Mouse (Mus musculus) heart, postnatal 0 days (tissue): ENCODE data around the gene Slc25a18. TPM values are rescaled to one million over a fixed set of nuclear protein-coding genes. Genes with fewer than 3 reads are reported as not detected.
A peak's percentile ranks its signal among the peaks of the same experiment; 100 is the strongest.

Source experiments
- ATAC-seq: fragments of 200-750 bp; cut with Nextera tagmentation; 2 replicates; pipeline ENCODE4 v1.8.0; 2017; ENCODE audit warnings: low read depth, moderate number of reproducible peaks, moderate library complexity; ENCODE audit not compliant: insufficient read depth
- DNase-seq: peaks from one replicate; pipeline ENCODE4 v3.0.0-alpha.2; 2016; ENCODE audit warnings: low spot score
- H3K27ac ChIP-seq: fragments of 300-500 bp; sonication (generic); 2 replicates; pipeline ENCODE4 v1.5.1; 2014; ENCODE audit warnings: low read depth, mild to moderate bottlenecking
- H3K27me3 ChIP-seq: fragments of 300-500 bp; sonication (generic); 2 replicates; pipeline ENCODE4 v1.6.1; 2014; ENCODE audit warnings: low read length, mixed read lengths; ENCODE audit not compliant: control insufficient read depth, insufficient read depth
- H3K36me3 ChIP-seq: fragments of 300-500 bp; sonication (generic); replicated peaks from 2 replicates; pipeline ENCODE4 v1.6.1; 2014; ENCODE audit warnings: low read length, mixed read lengths; ENCODE audit not compliant: control insufficient read depth, insufficient read depth
- H3K4me1 ChIP-seq: fragments of 300-500 bp; sonication (generic); 2 replicates; pipeline ENCODE4 v1.6.1; 2014; ENCODE audit warnings: antibody characterized with exemption; ENCODE audit not compliant: control insufficient read depth, insufficient read depth
- H3K4me2 ChIP-seq: fragments of 300-500 bp; sonication (generic); 2 replicates; pipeline ENCODE4 v1.6.1; 2014; ENCODE audit warnings: low read depth, mild to moderate bottlenecking, low read length, moderate library complexity
- H3K4me3 ChIP-seq: fragments of 300-500 bp; sonication (generic); 2 replicates; pipeline ENCODE4 v1.5.1; 2014; ENCODE audit warnings: low read depth, low read length
- H3K9ac ChIP-seq: fragments of 300-500 bp; sonication (generic); replicated peaks from 2 replicates; pipeline ENCODE4 v1.6.1; 2014; ENCODE audit warnings: low read depth, low read length, mixed read lengths
- H3K9me3 ChIP-seq: fragments of 300-500 bp; sonication (generic); replicated peaks from 2 replicates; pipeline ENCODE4 v1.6.1; 2016; ENCODE audit warnings: low read length; ENCODE audit not compliant: control insufficient read depth
- CTCF ChIP-seq: IDR thresholded peaks from 2 replicates; pipeline ENCODE4 v1.5.1; 2016; ENCODE audit warnings: antibody characterized with exemption, control low read depth, low read depth
- EP300 ChIP-seq: IDR thresholded peaks from 2 replicates; pipeline ENCODE4 v1.6.1; 2016; ENCODE audit warnings: antibody characterized with exemption, low read depth
- WGBS: fragments of 180-500 bp; shearing (Covaris S2); extraction: QIAGEN DNeasy Blood & Tissue Kit; methylation state at CpG from one replicate; pipeline ENCODE4 v1.1.7; 2014; 5-methylcytosine and 5-hydroxymethylcytosine counted together
- polyA plus RNA-seq: library from polyadenylated mRNA; unstranded; fragments of >200 nt; fragmentation: Nextera tagmentation; extraction: Ambion mirVana; gene quantifications from 2 replicates; pipeline ENCODE4 v1.2.1, GENCODE M21; 2015
- total RNA-seq: library from RNA; depleted of rRNA; stranded (reverse); fragments of >200 nt; gene quantifications from 2 replicates; pipeline ENCODE4 v1.2.3, GENCODE M21; 2014; ENCODE audit warnings: low replicate concordance; rRNA removed

The Slc25a18 gene
- total RNA-seq = 0.31 TPM in 1 of 2 replicates, not detected in the other
- polyA plus RNA-seq = 0.26 and 0.58 TPM in 2 replicates

GRCm38 (mm10) chr6:120773149-120773628 lies at the start of gene Slc25a18:
Slc25a18 (plus strand) TSS chr6:120773578.
- Histone ChIP-seq H3K27ac (no peak within 1 kb of the TSS), H3K9ac (no peak within 1 kb of the TSS), H3K4me1 (no peaks in the 10 kb centered on the region), H3K36me3 (no peaks in the 10 kb centered on the region), H3K4me2 (no peak within 1 kb of the TSS), H3K27me3 (no peaks in the 10 kb centered on the region), H3K4me3 (no peak within 1 kb of the TSS), H3K9me3 (no peaks in the 10 kb centered on the region)
- TF ChIP-seq CTCF (no peak), EP300 (no peak)
- ATAC-seq (no peak), DNase-seq (no peak)
- 67% methylated on average over 5 of the region's 5 CpGs for WGBS

GRCm38 (mm10) chr6:120725986-120726385 lies 47.4 kb upstream of the Slc25a18 start:
- Histone ChIP-seq H3K27me3 (no peaks in the 10 kb centered on the region), H3K9ac (no peak overlapping the region), H3K4me1 (no peaks in the 10 kb centered on the region), H3K4me2 (no peak overlapping the region), H3K4me3 (no peak overlapping the region), H3K36me3 (no peaks in the 10 kb centered on the region), H3K9me3 (no peaks in the 10 kb centered on the region), H3K27ac (no peak overlapping the region)
- TF ChIP-seq EP300 = no peak
- TF ChIP-seq CTCF = no peak
- ATAC-seq = no peak
- WGBS = 10% methylated on average over 2 of the region's 2 CpGs
- DNase-seq = peak; percentile 17

DNA sequence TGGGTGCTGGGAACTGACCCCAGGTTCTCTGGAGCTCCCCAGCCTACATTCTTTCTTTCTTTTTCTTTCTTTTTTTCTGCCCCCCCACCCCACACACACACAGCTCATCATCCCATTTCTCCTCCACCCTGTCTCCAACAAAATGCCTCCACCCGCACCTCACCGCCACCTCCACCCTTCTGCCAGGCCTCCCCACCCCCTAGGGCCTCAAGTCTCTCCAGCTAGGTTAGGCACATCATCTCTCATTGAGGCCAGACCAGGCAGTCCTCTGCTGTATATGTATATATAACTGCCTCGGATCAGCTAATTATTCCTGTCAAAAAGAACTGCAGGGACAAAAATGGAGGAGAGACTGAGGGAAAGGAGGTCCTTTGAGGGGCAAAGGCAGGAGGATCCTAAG lies 37.4 kb upstream of the Slc25a18 start:
- H3K9me3 ChIP-seq = no peaks in the 10 kb centered on the region
- WGBS = 91% methylated on average over 3 of the region's 3 CpGs
- no peak for TF ChIP-seq CTCF
- TF ChIP-seq EP300 = no peak
- no peak overlapping the region for H3K4me3 ChIP-seq
- H3K9ac ChIP-seq = no peak overlapping the region
- no peak overlapping the region for H3K27ac ChIP-seq
- no peaks in the 10 kb centered on the region for H3K27me3 ChIP-seq
- DNase-seq (no peak), ATAC-seq (no peak)
- no peaks in the 10 kb centered on the region for H3K36me3 ChIP-seq
- H3K4me1 ChIP-seq = no peaks in the 10 kb centered on the region
- H3K4me2 ChIP-seq = no peak overlapping the region

DNA sequence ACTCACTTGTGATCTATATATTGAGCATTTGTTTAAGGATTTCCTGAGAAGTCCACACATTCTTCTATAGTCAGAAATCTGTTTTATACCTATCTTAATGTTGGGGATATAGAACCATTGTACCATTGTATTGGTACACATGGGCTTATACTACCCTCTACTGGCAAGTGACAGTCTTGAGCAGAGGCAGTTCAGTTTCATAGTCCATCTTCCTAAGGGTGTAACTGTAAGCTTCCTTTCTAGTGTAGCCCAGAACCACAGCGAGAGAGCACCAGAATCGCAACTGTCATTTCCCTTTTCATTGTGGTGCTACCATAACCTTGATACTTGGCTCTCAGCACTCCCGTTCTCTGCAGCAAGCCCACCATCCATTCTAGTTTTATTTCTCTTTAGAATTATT lies 36.8 kb upstream of the Slc25a18 start:
- no peak overlapping the region for H3K4me3 ChIP-seq
- H3K27ac ChIP-seq = no peak overlapping the region
- peak; percentile 76 for ATAC-seq
- H3K4me2 ChIP-seq = no peak overlapping the region
- TF ChIP-seq EP300 (no peak), CTCF (peak; percentile 87)
- H3K9ac ChIP-seq = no peak overlapping the region
- no peaks in the 10 kb centered on the region for H3K4me1 ChIP-seq
- no peaks in the 10 kb centered on the region for H3K36me3 ChIP-seq
- DNase-seq = peak; percentile 69
- no peaks in the 10 kb centered on the region for H3K9me3 ChIP-seq
- 52% methylated on average over 3 of the region's 3 CpGs for WGBS
- no peaks in the 10 kb centered on the region for H3K27me3 ChIP-seq

GRCm38 (mm10) chr6:120743130-120743529 lies 30.2 kb upstream of the Slc25a18 start:
- Histone ChIP-seq H3K9ac (no peak overlapping the region), H3K27ac (no peak overlapping the region), H3K27me3 (no peaks in the 10 kb centered on the region), H3K36me3 (no peaks in the 10 kb centered on the region), H3K9me3 (no peaks in the 10 kb centered on the region), H3K4me3 (no peak overlapping the region), H3K4me2 (no peak overlapping the region), H3K4me1 (no peaks in the 10 kb centered on the region)
- WGBS = 83% methylated on average over 2 of the region's 2 CpGs
- ATAC-seq (no peak), DNase-seq (no peak)
- no peak for TF ChIP-seq EP300
- TF ChIP-seq CTCF = no peak

GRCm38 (mm10) chr6:120744266-120744665 lies 29.1 kb upstream of the Slc25a18 start:
- Histone ChIP-seq H3K4me3 (no peak overlapping the region), H3K27me3 (no peaks in the 10 kb centered on the region), H3K4me1 (no peaks in the 10 kb centered on the region), H3K27ac (no peak overlapping the region), H3K9me3 (no peaks in the 10 kb centered on the region), H3K4me2 (no peak overlapping the region), H3K36me3 (no peaks in the 10 kb centered on the region), H3K9ac (no peak overlapping the region)
- no peak for TF ChIP-seq EP300
- no peak for TF ChIP-seq CTCF
- WGBS = 80% methylated on average over 7 of the region's 7 CpGs
- ATAC-seq (no peak), DNase-seq (no peak)
